Mouse (Mus musculus) cortical plate, adult 2 months (tissue): Measurements from ENCODE around the gene 4930415O20Rik.

Experiments used
- CTCF ChIP-seq: fragments of 200-500 bp; IDR thresholded peaks from 2 replicates; pipeline ENCODE4 v1.5.1; 2011; ENCODE audit warnings: mild to moderate bottlenecking, control low read depth, low read length; ENCODE audit not compliant: insufficient read depth; ENCODE audit errors: extremely low read depth
- POLR2A ChIP-seq: fragments of 200-500 bp; IDR thresholded peaks from 2 replicates; pipeline ENCODE4 v1.6.1; 2011; ENCODE audit warnings: mild to moderate bottlenecking, low read length, control low read depth; ENCODE audit not compliant: insufficient read depth; ENCODE audit errors: extremely low read depth

DNA sequence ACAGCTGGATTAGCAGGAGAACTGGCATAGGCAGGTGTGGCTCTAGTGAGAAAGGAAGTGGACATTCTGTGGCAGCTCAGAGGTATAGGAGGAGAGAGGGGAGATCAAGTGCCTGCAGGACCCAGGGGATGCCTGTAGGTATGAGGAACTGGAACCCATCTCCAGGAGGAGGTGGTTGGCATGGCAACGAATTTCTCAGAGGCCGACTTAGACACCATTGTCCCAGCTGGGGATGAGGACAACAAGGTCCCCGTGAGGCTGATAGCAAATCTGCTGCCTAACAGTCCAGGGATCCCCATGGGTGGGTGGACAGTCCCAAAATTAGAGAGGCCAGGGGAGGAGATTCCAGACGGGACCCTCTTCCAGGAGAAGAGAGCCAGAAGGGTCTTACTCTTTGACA is 62.1 kb downstream of the 4930415O20Rik start:
- no peak for TF ChIP-seq CTCF
- TF ChIP-seq POLR2A = no peak
